Mouse (Mus musculus): ENCODE measurements around the gene Sptbn4. TPM values are rescaled to one million over a fixed set of nuclear protein-coding genes. Genes with fewer than 3 reads are reported as not detected.
A peak's percentile ranks its signal among the peaks of the same experiment; 100 is the strongest.
"Not testable (repeated sequence)": the region's sequence is repeated elsewhere in the genome, so short reads cannot be mapped to it uniquely, and the experiment has no call there.

Gene Sptbn4
- polyA plus RNA-seq (2016; fragmentation: Nextera tagmentation; extraction: Ambion mirVana) = 0.27 and 0.51 TPM in 2 replicates

GRCm38 (mm10) chr7:27447419-27448286, at the start of gene Sptbn4, which contains the start of gene Blvrb:
Gene Sptbn4, minus strand, starts transcription at chr7:27447686.
Gene Blvrb, plus strand, starts transcription at chr7:27447978.
- ATAC-seq (ENCODE audit: insufficient number of reproducible peaks, insufficient read depth, low FRiP score, low TSS enrichment) = peak; percentile 92
- peak within 1 kb of the TSS; percentile 97 for H3K4me2 ChIP-seq (replicated peaks)
- H3K27me3 ChIP-seq = peaks cover 32% of the 10 kb centered on the region
- peak within 1 kb of the TSS; percentile 59 for H3K4me3 ChIP-seq
- H3K36me3 ChIP-seq = no peaks in the 10 kb centered on the region
- H3K4me1 ChIP-seq = peaks cover 10% of the 10 kb centered on the region; the same call in 1 of the 2 replicates
- H3K9ac ChIP-seq = peak within 1 kb of the TSS; percentile 69
- H3K27ac ChIP-seq = no peak within 1 kb of the TSS
- WGBS = 1% methylated on average over 54 of the region's 54 CpGs
- no peaks in the 10 kb centered on the region for H3K9me3 ChIP-seq

DNA sequence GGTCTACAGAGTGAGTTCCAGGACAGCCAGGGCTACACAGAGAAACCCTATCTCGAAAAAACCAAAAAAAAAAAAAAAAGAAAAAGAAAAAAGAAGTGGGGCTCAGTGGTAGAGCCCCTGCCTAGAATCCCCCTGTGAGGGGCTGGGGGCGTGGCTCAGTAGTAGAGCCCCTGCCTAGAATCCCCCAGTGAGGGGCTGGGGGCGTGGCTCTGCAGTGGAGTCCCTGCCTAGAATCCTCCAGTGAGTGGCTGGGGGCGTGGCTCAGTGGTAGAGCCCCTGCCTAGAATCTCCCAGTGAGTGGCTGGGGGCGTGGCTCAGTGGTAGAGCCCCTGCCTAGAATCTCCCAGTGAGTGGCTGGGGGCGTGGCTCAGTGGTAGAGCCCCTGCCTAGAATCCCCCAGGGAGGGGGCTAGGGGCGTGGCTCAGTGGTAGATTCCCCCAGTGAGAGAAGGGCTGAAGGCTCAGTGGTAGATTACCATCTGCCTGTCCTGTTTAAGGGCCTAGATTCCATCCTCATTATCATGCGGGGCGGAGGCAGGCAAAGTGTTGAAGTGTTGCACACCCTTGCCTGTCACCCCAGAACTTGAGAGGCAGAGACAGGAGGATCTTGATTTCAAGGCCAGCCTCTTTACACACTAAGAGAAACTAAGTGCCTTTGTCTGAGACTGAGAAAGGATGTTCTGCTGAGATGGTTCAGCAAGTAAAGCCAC, 47.3 kb upstream of the Sptbn4 start:
- not testable (repeated sequence) for H3K4me3 ChIP-seq; H3K27ac ChIP-seq; H3K9me3 ChIP-seq; H3K9ac ChIP-seq; ATAC-seq (ENCODE audit: insufficient number of reproducible peaks, insufficient read depth, low FRiP score, low TSS enrichment); H3K36me3 ChIP-seq; H3K4me2 ChIP-seq (replicated peaks); H3K27me3 ChIP-seq
- 87% methylated on average over 9 of the region's 9 CpGs for WGBS
- H3K4me1 ChIP-seq = peaks cover 12% of the 10 kb centered on the region

- Histone ChIP-seq H3K4me2 (replicated peaks) (no peak overlapping the region), H3K9ac (no peak overlapping the region), H3K4me3 (no peak overlapping the region), H3K36me3 (peaks cover 5% of the 10 kb centered on the region; the same call in 1 of the 2 replicates), H3K27ac (no peak overlapping the region), H3K9me3 (no peaks in the 10 kb centered on the region), H3K27me3 (no peaks in the 10 kb centered on the region), H3K4me1 (peaks cover 10% of the 10 kb centered on the region)
- no peak for ATAC-seq (ENCODE audit: insufficient number of reproducible peaks, insufficient read depth, low FRiP score, low TSS enrichment)
- WGBS = 72% methylated on average over 5 of the region's 5 CpGs
These were observed 46.0 kb upstream of the Sptbn4 start for GRCm38 (mm10) chr7:27493450-27493849.

DNA sequence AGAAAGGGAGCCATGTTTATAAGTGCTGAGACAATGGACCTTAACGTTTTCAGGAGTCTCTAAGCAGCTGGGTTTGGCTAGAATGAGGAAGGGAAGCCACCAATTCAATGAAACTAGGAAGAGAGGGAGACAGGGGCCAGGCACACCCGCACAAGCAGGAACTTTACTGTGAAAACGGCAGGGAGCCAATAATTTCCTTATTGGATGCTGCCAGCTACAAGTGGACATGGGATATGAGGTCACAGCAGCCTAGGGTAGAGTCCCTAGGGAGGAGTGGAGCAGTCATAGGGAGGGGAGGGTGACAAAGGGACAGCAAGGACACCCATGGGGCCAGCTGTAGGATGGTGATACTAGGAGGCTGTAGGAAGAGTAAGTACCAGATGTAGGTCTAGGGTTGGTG, 45.5 kb upstream of the Sptbn4 start:
- no peak for ATAC-seq (ENCODE audit: insufficient number of reproducible peaks, insufficient read depth, low FRiP score, low TSS enrichment)
- Histone ChIP-seq H3K9me3 (no peaks in the 10 kb centered on the region), H3K27ac (no peak overlapping the region), H3K27me3 (no peaks in the 10 kb centered on the region), H3K9ac (no peak overlapping the region), H3K4me1 (peaks cover 15% of the 10 kb centered on the region), H3K4me3 (no peak overlapping the region), H3K4me2 (replicated peaks) (no peak overlapping the region), H3K36me3 (peaks cover 5% of the 10 kb centered on the region; the same call in 1 of the 2 replicates)
- 80% methylated on average over 3 of the region's 3 CpGs for WGBS

GRCm38 (mm10) chr7:27491856-27492255, 44.4 kb upstream of the Sptbn4 start:
- WGBS = 65% methylated on average over 7 of the region's 7 CpGs
- H3K9me3 ChIP-seq = no peaks in the 10 kb centered on the region
- no peaks in the 10 kb centered on the region for H3K27me3 ChIP-seq
- H3K9ac ChIP-seq = no peak overlapping the region
- peaks cover 17% of the 10 kb centered on the region for H3K4me1 ChIP-seq
- no peak overlapping the region for H3K27ac ChIP-seq
- H3K36me3 ChIP-seq = peaks cover 5% of the 10 kb centered on the region; the same call in 1 of the 2 replicates
- H3K4me3 ChIP-seq = no peak overlapping the region
- no peak overlapping the region for H3K4me2 ChIP-seq (replicated peaks)
- ATAC-seq (ENCODE audit: insufficient number of reproducible peaks, insufficient read depth, low FRiP score, low TSS enrichment) = no peak

- 1% methylated on average over 29 of the region's 33 CpGs for WGBS
- no peaks in the 10 kb centered on the region for H3K27me3 ChIP-seq
- peak overlapping the region; percentile 52 for H3K9ac ChIP-seq
- H3K4me2 ChIP-seq (replicated peaks) = peak overlapping the region; percentile 61
- H3K4me3 ChIP-seq = peak overlapping the region; percentile 36
- no peaks in the 10 kb centered on the region for H3K9me3 ChIP-seq
- peaks cover 17% of the 10 kb centered on the region for H3K4me1 ChIP-seq
- peak overlapping the region; percentile 85 for H3K27ac ChIP-seq
- ATAC-seq (ENCODE audit: insufficient number of reproducible peaks, insufficient read depth, low FRiP score, low TSS enrichment) = 0 out of 2 replicates have a peak, but pooled peaks have one; percentile 36
- H3K36me3 ChIP-seq = peaks cover 5% of the 10 kb centered on the region; the same call in 1 of the 2 replicates
These were observed 43.2 kb upstream of the Sptbn4 start for GRCm38 (mm10) chr7:27490543-27491329.

- WGBS = 18% methylated on average over 4 of the region's 4 CpGs
These were observed 42.7 kb upstream of the Sptbn4 start for GRCm38 (mm10) chr7:27490227-27490542.

GRCm38 (mm10) chr7:27489270-27489869, 41.9 kb upstream of the Sptbn4 start:
- H3K27me3 ChIP-seq = no peaks in the 10 kb centered on the region
- no peak for ATAC-seq (ENCODE audit: insufficient number of reproducible peaks, insufficient read depth, low FRiP score, low TSS enrichment)
- peaks cover 17% of the 10 kb centered on the region for H3K4me1 ChIP-seq
- H3K4me3 ChIP-seq = no peak overlapping the region
- no peak overlapping the region for H3K4me2 ChIP-seq (replicated peaks)
- no peak overlapping the region for H3K9ac ChIP-seq
- no peak overlapping the region for H3K27ac ChIP-seq
- 91% methylated on average over 25 of the region's 25 CpGs for WGBS
- H3K36me3 ChIP-seq = peaks cover 5% of the 10 kb centered on the region; the same call in 1 of the 2 replicates
- H3K9me3 ChIP-seq = no peaks in the 10 kb centered on the region

More at GRCm38 (mm10) chr7:27490227-27490542, 42.7 kb upstream of the Sptbn4 start:
- no peaks in the 10 kb centered on the region for H3K9me3 ChIP-seq
- peaks cover 5% of the 10 kb centered on the region; the same call in 1 of the 2 replicates for H3K36me3 ChIP-seq
- peak overlapping the region; percentile 52 for H3K9ac ChIP-seq
- H3K27ac ChIP-seq = peak overlapping the region; percentile 85
- H3K4me1 ChIP-seq = peaks cover 17% of the 10 kb centered on the region
- peak overlapping the region; percentile 36 for H3K4me3 ChIP-seq
- ATAC-seq (ENCODE audit: insufficient number of reproducible peaks, insufficient read depth, low FRiP score, low TSS enrichment) = no peak
- no peaks in the 10 kb centered on the region for H3K27me3 ChIP-seq
- H3K4me2 ChIP-seq (replicated peaks) = peak overlapping the region; percentile 61

GRCm38 (mm10) chr7:27487740-27488268, 40.3 kb upstream of the Sptbn4 start:
- Histone ChIP-seq H3K9ac (peak overlapping the region; percentile 78), H3K27ac (peak overlapping the region; percentile 97), H3K9me3 (no peaks in the 10 kb centered on the region), H3K4me2 (replicated peaks) (peak overlapping the region; percentile 74), H3K27me3 (no peaks in the 10 kb centered on the region), H3K4me1 (peaks cover 17% of the 10 kb centered on the region), H3K4me3 (peak overlapping the region; percentile 66), H3K36me3 (peaks cover 5% of the 10 kb centered on the region; the same call in 1 of the 2 replicates)
- WGBS = under 1% methylated on average over 13 of the region's 13 CpGs
- ATAC-seq (ENCODE audit: insufficient number of reproducible peaks, insufficient read depth, low FRiP score, low TSS enrichment) = no peak

DNA sequence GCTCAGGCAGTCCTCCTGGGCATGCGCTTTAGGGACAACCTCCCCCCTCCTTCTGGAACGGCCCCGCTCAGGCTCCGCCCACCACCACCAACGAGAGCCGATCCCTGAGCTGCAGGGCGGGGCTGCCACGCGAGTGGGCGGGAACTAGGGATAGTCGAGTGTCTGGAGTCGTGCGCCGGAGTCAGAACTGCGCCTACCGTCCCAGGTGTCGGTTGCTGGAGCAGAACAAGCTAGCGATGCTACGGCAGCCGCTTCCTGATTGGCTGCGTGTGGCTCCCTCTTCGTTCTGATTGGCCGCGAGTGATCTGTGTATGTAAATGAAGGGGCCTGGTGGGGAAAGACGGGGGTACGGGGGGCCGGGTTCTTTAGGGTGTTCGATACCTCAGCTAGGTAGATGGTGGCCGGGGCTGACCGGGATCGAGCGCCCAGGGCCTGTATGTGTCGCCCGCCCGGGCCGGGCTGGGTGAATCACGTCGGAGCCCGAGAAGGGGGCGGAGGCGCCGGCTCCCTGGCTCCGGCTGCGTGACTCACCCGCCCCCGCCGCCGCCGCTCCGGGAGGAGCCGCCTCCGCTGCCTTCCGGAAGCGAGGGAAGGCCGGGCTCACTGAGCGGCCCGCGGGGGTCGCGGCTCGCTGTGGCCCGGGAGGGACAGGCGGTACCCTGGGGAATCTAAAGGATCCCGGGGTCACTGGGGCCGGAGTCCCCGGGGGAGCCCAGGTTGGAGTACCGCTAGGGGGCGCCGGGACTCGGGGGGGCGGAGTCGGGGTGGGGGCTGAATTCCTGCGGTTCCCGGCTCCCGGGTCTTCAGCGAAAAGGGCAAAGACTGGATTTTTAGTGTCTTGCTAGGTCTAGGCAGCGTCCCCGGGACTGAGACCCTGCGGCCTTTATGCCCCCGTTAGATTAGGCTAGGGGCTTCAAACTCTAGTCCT, 39.5 kb upstream of the Sptbn4 start, which contains the start of gene Sertad1:
Gene Sertad1 (plus strand): TSS at position 141 of the 928 bp plus-strand sequence.
- WGBS = under 1% methylated on average over 75 of the region's 80 CpGs
- peaks cover 5% of the 10 kb centered on the region; the same call in 1 of the 2 replicates for H3K36me3 ChIP-seq
- peak within 1 kb of the TSS; percentile 78 for H3K9ac ChIP-seq
- peak; percentile 95 for ATAC-seq (ENCODE audit: insufficient number of reproducible peaks, insufficient read depth, low FRiP score, low TSS enrichment)
- H3K9me3 ChIP-seq = no peaks in the 10 kb centered on the region
- peak within 1 kb of the TSS; percentile 74 for H3K4me2 ChIP-seq (replicated peaks)
- H3K4me1 ChIP-seq = peaks cover 18% of the 10 kb centered on the region
- H3K27ac ChIP-seq = peak within 1 kb of the TSS; percentile 97
- H3K27me3 ChIP-seq = no peaks in the 10 kb centered on the region
- peak within 1 kb of the TSS; percentile 66 for H3K4me3 ChIP-seq
